Mouse (Mus musculus) kidney, adult 18-20 months (tissue): Measurements from ENCODE around the gene Ctnna2.
A peak's percentile ranks its signal among the peaks of the same experiment; 100 is the strongest.

Experiments used
- DNase-seq: peaks from one replicate; pipeline ENCODE4 v3.0.0; 2021

Ctnna2 gene

DNA sequence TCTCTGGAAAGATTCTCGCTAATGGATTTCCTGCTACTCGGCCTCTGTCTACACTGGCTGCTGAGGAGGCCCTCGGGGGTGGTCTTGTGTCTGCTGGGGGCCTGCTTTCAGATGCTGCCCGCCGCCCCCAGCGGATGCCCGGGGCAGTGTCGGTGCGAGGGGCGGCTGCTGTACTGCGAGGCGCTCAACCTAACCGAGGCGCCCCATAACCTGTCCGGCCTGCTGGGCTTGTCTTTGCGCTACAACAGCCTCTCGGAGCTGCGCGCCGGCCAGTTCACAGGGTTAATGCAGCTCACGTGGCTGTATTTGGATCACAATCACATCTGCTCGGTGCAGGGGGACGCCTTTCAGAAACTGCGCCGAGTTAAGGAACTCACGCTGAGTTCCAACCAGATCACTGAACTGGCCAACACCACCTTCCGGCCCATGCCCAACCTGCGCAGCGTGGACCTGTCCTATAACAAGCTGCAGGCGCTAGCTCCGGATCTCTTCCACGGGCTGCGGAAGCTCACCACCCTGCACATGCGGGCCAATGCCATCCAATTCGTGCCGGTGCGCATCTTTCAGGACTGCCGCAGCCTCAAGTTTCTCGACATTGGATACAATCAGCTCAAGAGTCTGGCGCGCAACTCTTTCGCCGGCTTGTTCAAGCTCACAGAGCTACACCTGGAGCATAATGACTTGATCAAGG, 735.8 kb downstream of the Ctnna2 start:
- DNase-seq = no peak

DNA sequence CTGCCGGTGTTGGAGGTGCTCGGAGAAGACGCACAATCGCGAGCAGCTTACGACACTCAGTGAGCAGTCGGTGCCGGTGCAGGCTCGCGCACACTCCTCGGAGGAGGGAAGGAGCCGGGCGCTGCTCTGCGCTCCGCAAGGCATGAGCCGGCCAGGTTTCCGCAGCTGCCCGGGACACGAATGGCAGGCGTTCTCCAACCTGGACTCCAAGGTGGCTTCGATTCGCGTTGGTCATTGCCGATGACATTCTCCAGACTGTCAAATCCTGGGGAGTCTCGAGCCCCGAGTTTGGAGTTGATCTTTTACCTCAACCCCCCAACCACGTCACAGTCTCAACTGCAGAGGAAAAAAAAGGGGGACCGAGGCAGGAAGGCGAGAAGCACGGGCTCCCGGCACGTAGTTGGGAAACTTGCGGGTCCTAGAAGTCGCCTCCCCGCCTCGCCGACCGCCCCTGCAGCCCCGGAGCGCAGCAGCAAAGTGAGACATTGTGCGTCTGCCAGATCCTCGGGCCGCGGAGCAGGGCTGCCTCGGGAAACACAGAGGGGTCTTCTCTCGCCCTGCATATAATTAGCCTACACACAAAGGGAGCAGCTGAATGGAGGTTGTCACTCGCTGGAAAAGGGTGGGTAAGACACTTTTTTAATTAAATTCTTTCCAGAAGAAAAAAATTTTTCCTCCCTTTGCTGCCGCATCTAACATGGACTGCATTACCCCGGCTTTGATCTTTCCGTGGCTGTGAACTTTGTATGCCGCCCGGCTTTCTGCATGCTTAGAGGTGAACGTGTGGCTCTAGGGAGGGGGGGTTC, 736.7 kb downstream of the Ctnna2 start, which contains the start of gene Lrrtm1:
TSS of gene Lrrtm1 (plus strand) at position 89 of the 806 bp plus-strand sequence.
- peak; percentile 35 for DNase-seq

DNA sequence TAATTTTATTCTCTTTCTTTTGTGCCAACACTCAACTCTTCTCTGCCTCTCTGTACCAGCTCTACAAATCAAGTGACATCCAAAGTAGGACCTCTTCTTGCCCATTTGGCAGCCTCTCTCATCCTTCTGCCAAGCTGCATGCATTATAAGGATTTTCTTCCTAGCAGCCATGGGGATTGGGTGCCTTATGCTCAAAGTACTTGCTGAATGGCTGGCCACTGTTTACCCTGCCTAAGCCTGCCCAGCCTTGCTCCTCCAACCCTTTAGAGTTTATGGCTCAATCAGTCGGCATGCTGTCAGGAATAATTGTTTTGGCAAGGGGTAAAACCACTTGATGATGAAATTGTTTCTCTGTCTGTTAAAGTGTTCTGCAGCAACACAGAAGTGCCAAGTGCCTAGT, 739.1 kb downstream of the Ctnna2 start:
- no peak for DNase-seq

DNA sequence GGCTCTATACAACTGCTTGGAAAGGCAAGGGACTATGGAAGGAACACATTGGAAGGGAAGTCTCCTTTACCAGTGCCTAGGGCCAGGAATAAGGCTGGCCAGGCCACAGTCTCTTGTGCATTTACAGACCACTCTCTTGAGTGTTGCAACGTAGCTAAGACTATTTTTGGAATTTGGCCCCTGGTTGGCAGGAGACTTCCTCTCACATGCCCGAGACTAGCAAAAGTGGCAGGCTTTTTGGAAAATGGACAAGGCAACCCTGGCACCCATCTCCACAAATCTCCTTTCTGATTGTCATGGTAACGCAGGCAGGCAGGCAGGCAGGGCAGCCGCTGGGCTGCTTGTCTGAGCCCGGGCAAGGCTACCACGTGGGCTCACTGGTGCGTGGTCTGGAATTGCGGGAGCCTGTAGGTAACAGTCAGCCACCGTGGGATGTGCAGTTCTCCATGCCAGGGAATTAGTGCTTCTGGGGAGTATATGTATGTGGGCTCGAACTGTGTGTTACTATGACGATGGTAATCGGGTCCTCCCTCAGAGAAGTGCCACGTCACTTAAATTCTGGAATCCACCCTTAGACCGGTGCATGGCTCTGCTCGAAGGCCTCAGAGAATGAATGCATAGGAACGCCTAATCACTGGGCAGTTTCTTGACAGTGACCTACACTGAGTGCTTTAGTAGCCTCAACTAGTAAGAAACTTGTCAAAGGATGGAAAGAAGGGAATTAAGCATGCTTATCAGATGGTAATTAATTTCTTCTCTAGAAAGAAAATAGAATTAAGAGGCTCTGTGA, 756.5 kb downstream of the Ctnna2 start:
- DNase-seq = no peak

DNA sequence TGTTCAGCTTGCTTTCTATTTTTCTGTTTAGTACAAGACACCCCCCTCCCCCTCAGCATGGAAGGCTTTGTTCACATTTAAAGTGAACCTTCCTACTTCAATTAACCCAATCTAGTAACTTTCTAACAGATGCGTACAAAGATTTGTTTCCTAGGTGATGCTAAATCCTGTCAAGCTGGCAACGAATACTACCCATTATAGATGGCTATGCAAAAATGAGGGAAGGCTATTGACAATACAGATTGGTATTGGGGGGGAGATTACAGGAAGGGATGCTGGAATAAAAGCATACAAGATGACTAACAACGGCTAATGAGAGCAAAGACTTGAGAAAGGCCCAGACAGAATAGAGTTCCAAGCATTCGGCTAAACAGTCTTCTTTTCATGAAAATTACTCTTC, 758.7 kb downstream of the Ctnna2 start:
- DNase-seq = no peak

DNA sequence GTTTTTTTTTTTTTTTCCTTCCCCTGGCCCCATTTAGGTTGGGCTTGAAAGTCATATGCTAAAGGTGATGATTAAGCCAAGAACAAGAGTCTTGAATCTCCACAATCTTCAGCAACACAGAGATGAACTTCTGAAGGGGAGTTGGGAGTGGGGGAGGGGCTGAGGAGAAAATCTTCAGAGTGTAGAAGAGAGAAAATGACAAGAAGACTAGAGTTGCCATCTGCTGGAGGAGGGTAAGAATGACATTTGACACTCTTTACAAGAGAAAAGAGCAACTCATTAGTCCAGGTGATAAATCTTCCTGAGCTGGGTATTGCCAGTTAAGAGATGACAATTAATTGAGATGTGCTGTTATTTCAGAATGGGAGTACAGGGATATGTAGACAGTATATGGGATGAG, 760.6 kb downstream of the Ctnna2 start:
- no peak for DNase-seq

DNA sequence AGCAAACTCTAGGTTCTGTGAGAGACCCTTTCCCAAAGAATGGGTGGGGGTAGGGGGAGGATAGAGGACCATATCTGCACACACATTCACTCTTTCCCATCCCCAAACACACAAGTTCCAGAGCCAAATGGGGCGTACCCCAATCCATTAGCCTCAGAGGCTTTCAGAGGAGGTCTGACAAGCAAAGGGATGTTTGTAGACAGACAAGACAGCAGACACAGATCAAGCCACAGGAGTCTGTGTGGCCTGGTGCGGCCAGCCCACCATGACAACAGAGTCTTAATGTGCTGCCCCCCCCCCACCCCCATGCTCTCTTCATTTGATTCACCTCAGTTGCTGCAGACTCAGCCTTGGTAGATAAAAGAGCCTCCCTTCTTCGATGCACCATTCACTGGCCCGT, 764.2 kb downstream of the Ctnna2 start:
- no peak for DNase-seq

DNA sequence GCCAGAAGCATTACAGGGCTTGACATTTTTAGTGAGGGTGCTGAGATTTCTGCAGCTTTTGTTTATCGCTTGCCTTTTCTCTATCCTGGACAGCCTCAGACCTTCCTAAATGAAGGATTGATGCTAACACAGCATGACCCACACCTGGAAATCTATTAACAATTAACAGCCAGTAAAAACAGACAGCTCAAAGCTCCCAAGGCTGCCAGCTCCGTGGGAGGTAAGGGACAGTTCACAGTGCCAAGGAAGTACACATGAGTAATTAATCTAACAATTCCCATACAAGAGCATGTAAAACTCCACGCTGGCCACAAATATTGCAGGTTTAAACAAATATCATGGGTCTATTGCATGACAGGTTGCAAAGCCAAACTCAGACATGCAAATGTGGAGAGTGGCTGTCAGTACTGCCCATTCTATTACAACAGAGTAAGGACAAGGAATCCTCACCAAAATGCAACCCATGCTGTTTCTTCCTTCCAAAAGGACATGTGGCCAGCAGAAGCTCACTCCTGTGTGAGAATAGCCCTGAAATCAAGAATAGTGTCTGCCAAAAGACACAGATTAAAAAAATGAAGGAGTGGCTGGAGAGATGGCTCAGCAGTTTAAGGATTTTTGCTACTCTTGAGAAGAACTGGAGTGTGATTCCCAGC, 765.6 kb downstream of the Ctnna2 start:
- DNase-seq = peak; percentile 53

DNA sequence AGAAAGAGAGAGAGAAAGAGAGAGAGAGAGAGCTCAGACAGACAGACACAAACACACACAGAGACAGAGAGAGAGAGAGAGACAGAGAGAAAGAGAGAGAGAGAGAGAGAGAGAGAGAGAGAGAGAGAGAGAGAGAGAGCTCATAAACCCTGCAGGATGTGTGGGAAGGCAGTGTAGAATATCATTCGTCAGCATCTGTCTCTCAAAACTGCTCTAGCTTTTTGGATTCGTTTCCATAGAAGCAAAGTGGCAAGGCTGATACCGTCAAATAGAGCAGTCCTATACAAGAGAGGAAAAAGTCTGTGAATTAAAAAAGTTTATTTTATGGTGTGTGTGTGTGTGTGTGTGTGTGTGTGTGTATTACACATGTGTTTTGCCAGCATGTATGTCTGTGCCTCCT, 769.6 kb downstream of the Ctnna2 start:
- no peak for DNase-seq

DNA sequence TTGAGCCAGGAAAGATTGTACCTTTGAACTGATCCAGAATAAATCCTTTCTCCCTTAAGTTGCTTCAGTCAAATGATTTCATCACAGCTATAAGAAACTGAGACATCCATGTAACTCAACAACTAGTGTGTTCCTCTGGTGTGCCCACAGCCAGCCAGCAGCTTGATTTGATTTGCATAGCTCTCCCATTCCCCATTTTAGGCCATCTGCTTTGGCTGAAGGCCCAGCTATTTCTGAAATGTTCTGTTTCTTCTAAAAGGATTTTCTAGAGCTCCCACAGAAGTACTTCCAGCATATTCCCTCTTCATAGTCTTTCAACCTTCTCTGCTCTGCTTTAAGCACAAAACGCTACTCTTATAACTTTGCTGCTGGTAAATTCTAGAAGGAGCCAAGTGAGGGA, 770.3 kb downstream of the Ctnna2 start:
- DNase-seq = no peak

DNA sequence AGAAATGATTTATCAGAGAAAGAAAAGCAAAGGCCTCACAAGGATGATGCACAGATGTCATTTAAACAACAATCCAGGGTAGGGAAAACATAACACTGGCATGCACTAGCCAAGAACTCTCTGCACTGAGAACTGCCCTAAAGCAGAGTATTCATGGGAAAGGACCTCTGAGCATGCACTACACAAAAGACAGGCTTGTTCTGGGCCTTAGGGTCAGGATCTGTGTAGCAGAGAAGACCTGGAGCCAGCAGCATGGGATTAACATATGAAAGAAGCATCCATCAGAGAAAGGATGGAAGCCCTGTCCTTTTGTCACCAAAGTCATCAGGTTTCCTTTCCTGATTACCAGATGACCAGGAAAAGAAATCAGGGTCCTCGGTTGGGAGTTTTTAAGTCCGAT, 780.1 kb downstream of the Ctnna2 start:
- no peak for DNase-seq

DNA sequence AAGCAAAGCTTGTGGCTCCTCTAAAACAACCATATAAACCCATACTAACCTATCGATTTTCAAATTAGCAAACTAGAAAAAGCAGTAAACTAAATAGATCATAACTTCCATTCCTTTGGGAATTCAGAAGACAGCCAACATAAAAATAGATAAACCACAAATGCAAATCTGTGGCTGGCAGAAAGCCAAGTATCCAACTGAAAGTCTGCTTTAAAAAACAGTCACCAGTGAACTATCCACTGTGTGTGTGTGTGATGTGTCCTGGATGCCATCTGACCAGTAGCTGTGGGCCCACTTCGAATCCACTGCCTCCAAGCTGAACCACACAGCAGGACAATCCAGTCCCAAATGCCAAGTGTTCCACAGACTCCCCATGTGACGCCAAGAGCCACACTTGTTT, 782.8 kb downstream of the Ctnna2 start:
- DNase-seq = no peak

DNA sequence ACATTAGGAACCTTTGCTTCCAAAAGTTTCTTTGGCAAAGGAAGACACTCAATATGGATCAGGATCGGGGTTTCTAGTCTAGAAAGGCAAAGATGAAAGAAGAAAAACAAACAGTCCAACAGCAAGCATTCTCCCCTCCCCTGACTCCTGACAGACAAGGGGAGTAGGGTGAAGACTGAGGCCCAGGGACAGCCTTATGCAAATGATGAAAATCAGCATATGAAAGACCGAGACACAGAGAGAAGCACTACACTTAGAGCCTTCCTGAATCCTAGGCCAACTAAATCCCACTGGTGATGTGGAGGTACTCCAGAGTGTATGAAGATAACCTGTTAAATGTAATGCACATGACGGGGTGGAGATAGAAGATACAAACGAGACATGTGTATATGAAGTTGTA, 787.9 kb downstream of the Ctnna2 start:
- no peak for DNase-seq

DNA sequence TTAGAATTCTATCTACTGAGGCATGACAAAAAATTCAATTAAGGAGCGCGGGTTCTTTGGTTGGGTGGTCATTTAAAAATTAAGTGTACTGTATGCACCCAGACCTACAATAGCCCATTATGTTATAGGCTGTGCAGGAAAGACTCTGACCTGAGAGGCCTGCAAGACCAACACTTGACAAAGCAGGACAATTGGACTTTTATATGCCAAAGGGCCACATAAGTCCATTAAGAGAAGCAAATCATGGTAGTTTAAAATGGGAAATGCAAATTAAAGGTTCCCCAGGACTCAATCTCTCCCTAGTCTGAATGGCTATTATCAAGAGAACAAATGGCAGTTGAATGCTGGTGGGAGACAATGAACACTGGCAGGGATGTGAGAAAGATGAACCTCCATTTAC, 790.9 kb downstream of the Ctnna2 start:
- DNase-seq = no peak

DNA sequence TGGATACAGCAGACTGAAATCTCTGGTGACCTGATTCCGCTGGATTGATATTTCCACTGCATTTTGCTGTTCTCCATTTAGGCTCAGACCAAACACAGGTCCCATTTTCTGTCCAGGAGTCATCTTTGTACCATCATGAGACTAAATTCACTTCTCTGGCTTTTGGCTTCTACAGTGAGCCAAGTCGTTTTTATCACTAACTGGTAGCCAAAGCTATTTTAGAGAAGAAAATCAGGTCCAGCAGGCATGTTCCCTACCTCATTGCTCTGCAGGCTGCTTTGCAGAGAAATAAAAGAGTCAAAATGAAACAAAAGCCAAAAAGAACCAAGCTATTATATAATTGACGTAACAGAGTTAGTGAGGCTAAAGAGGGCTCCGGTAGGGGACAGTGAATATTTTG, 793.7 kb downstream of the Ctnna2 start:
- no peak for DNase-seq

DNA sequence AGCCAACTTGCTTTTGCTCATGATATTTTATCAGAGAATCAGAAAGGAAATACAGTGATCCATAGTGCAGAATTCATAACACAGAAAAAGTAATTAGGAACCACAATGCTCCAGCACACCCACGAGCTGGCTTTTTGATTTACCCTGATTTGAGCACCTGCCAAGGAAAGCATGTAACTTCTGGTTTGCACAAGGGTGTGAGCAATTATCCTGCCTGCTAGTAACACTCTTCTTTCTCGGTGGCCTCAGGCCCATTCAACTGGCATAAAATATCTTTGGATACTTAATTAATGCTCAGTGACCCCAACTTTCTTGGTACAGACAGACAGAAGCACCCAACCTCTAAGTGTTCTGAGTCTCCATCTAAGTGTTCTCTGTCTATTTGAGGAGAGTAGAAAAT, 794.6 kb downstream of the Ctnna2 start:
- DNase-seq = no peak

DNA sequence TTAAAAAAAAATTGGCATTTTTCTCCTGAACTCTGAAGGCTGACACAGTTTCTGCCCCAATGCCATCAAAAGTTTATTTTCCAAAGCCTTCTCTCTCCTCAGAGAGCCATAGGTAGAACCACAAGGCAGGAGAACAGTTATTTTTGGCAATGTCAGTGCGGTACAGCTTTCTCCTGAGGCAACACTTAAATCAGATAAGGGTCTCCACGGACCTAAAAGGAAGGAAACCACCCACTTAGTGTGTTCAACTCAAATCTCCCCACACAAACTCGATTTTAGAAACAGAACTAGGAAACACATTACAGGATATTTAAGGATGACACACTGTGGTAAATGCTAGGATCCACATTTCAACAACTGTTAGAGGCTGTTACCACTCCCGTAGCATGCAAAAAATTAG, 803.7 kb downstream of the Ctnna2 start:
- no peak for DNase-seq

DNA sequence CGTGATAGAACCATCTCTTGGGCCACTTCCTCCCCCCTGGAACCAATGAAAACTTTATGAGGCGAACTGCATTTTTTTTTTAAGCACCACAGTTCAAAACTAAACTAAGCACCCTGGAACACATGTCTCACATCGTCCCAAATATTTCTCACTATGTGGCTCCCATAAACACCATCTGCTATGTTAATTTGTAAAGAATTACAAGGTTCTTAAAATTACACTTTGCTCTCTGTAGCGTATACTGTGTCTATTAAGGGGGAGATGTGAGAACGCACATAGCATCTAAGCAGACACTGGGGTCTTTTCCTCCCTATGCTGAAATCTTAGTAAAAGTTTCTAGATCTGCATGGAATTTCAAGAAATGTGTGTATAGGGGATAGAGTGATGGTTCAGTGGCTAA, 822.5 kb downstream of the Ctnna2 start:
- DNase-seq = no peak

DNA sequence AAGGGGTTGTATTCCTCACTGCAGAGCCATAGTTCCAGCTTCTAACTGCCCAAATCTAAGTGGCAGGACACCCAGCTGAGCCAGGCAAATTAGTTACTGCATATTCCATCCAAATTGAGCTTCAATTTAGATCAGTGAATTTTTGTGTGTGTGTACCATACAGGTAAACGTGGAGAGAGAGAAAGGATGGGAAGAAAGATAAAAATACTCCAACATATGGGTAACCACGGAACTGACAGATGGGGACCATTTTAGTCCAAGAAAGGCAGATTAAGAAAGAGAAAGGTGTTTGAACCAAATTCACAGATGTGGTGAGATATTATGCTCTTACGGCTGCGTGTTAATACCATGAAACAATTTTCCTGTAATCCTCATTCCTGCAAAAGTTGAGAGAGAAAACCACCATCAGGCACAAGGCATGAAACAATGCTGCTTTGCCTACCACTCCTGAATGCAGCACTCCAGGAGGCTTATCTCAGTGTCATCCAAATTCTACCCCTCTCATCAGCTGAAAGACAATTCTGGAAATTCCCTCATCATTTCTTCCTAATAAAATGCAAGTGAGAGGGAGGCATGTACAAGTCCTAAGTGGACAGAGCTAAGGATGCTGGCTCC, 840.1 kb downstream of the Ctnna2 start:
- no peak for DNase-seq

DNA sequence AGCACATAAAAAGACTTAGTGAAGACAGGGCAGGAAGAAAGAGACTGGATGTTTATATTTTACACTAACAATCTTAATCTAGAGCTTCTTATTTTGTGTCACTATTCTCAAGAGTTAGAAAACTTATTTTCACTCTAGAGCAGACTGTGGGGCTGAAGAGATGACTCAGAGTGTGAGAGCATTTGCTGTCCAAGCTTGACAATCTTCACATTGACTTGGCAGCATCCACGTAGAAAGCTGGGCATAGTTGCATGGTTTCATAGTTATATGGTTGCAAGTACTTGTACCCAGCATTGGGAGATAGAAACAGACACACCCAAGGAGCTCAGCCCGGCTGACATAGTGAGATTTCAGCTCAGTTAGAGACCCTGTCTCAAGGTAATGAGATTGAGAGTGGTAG, 858.6 kb downstream of the Ctnna2 start:
- no peak for DNase-seq

DNA sequence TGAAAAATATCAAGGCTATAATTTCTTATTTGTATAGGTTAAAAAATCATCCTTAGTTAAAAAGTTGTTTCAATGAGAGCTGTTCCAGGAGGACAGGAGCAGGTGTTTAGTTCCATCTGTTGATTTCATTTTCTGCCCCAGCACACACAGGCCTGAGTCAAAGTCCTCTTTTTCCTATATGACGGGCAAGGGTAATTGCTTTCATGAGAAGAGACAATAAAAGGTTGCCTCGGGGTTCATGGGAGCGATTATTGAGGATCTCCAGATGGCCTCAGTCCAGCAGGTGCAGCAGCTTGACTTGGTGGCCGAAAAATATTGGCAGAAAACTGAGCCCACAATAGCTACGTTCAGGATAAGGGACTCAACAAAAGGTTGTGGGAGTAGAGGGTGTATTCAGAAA, 859.0 kb downstream of the Ctnna2 start:
- no peak for DNase-seq

DNA sequence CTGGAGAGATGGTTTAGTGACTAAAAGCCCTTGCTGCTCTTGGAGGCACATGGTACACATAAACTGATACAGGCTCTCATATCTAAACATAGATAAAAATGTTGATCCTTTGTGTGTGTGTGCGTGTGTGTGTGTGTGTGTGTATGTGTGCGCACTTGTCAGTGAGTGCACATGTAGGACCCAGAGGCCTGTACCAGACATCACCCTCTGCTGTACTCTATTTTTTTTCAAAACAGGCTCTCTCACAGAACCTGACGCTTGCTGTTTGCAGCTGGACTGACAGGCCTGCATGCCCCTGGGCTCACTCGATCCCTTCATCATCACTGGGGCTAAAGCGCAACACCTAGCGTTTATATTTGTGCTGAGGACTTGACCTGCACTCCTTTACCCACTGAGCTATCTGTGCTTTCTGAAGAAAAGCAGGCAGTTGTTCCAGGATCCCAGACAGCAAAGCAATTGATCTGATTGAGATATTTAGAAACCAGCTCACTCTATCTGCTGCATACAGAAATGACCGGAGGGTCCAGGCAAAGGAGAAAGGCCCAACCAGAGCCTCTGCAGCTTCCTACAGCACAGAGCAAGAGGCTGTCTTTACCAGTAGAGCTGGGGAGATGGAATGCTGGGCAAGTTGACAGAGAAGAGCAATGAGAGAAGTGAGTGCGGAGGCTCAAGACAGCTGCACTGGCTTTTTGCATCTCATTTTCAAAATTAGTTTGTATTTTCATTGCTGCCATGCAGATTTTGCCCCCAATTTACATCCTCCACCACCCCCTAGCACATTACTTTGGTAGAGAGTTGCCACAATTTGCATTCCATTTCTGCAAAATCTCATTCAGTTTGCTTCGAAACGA, 870.2 kb downstream of the Ctnna2 start:
- no peak for DNase-seq
